Mouse (Mus musculus) layer of hippocampus, adult 9-10 months (tissue): ENCODE results near the gene Phb.

ENCODE experiments used
- DNase-seq: peaks from one replicate; pipeline ENCODE4 v3.0.0; 2022; ENCODE audit warnings: low spot score

Phb gene

GRCm38 (mm10) chr11:95712563-95713224, 45.9 kb downstream of the Phb start, which contains the start of gene Zfp652:
Gene Zfp652, plus strand, starts transcription at chr11:95712673.
- no peak for DNase-seq

GRCm38 (mm10) chr11:95713225-95713810, 46.6 kb downstream of the Phb start:
- no peak for DNase-seq

- DNase-seq, result no peak
These were observed 47.1 kb downstream of the Phb start for GRCm38 (mm10) chr11:95713811-95714241.

GRCm38 (mm10) chr11:95714411-95714810, 47.7 kb downstream of the Phb start:
- DNase-seq, result no peak

- no peak for DNase-seq
These were observed 49.4 kb downstream of the Phb start for GRCm38 (mm10) chr11:95716136-95716535.

DNA sequence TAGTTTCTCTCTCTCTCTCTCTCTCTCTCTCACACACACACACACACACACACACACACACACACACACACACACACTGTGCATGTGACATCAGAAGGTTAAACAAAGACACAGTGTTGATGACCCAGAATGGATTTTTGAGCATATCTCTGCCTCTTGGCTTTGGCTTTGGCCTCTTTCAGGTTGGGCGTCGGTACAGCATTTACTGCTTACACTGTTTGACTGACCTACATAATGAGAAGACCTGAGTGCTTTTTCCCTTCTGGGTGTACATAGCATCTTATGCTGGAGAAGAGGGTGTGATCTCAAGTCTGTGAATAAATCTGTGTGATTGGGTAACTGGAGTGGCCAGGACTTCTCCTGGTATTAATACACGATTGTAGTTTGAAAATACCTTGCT, 52.6 kb downstream of the Phb start:
- no peak for DNase-seq

GRCm38 (mm10) chr11:95723287-95723686, 56.5 kb downstream of the Phb start, which contains the start of gene B130006D01Rik:
Gene B130006D01Rik, plus strand, starts transcription at chr11:95723587.
- no peak for DNase-seq

DNA sequence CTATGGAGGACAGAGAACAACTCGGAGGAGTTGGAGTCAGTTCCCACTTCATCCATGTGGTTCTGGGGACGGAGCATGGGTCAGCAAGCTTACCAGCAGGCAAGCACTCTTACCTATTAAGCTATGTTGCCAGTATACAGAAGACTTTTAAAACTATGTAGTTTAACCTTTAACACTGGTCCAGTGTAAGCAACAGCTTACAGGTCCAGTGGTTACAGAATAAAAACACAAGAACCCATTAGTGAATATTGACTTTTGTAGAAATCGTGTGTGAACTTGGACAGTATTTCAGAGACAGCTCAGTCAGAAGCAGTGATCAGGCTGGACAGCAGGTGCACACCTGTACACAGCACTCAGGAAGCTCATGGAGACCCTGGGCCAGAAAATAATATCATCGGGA, 57.7 kb downstream of the Phb start:
- DNase-seq, result no peak

- DNase-seq, result no peak
These were observed 59.4 kb downstream of the Phb start for GRCm38 (mm10) chr11:95726156-95726555.

DNA sequence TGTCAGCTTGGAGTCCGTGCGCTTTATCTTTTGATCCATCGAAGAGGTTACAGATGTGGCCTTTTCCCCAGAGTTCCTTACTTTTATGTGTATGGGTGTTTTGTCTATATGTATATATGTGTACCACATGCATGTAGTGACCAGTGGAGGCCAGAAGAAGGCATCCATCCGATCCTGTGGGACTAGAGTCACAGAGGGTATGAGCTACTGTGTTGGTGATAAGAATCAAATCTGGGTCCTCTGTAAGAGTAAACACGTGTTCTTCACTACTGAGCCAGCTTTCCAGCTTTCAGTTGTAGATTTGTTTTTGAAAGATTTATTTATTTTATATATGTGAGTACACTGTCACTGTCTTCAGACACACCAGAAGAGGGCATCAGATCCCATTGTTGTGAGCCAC, 61.2 kb downstream of the Phb start:
- DNase-seq, result no peak

GRCm38 (mm10) chr11:95728916-95729907, 62.5 kb downstream of the Phb start:
- no peak for DNase-seq
